Mouse (Mus musculus) forebrain, embryonic 11.5 days (tissue): ENCODE measurements around the gene Ank3. TPM values are rescaled to one million over a fixed set of nuclear protein-coding genes. Genes with fewer than 3 reads are reported as not detected.

Experiments used
- ATAC-seq: fragments of 200-750 bp; cut with Nextera tagmentation; replicated peaks from 2 replicates; pipeline ENCODE4 v1.8.0; 2017; ENCODE audit warnings: moderate TSS enrichment; ENCODE audit not compliant: low FRiP score
- DNase-seq: peaks from one replicate; pipeline ENCODE4 v3.0.0-alpha.2; 2017; ENCODE audit warnings: low spot score
- H3K27ac ChIP-seq: fragments of 300-500 bp; sonication (generic); 2 replicates; pipeline ENCODE4 v1.5.1; 2014; ENCODE audit warnings: low read depth, low read length
- H3K27me3 ChIP-seq: fragments of 300-500 bp; sonication (generic); 2 replicates; pipeline ENCODE4 v1.6.1; 2014; ENCODE audit warnings: mild to moderate bottlenecking, low read length, mixed read lengths; ENCODE audit not compliant: control insufficient read depth, insufficient read depth
- H3K36me3 ChIP-seq: fragments of 300-500 bp; sonication (generic); 2 replicates; pipeline ENCODE4 v1.6.1; 2014; ENCODE audit warnings: mild to moderate bottlenecking, low read length, moderate library complexity, mixed read lengths; ENCODE audit not compliant: control insufficient read depth, insufficient read depth
- H3K4me1 ChIP-seq: fragments of 300-500 bp; sonication (generic); replicated peaks from 2 replicates; pipeline ENCODE4 v1.6.1; 2014; ENCODE audit warnings: low read length, mixed read lengths; ENCODE audit not compliant: control insufficient read depth, insufficient read depth
- H3K4me2 ChIP-seq: fragments of 300-500 bp; sonication (generic); 2 replicates; pipeline ENCODE4 v1.6.1; 2014; ENCODE audit warnings: low read depth, mild to moderate bottlenecking, low read length, moderate library complexity, mixed read lengths; ENCODE audit not compliant: severe bottlenecking
- H3K4me3 ChIP-seq: fragments of 300-500 bp; sonication (generic); 2 replicates; pipeline ENCODE4 v1.5.1; 2014; ENCODE audit warnings: low read depth, low read length
- H3K9ac ChIP-seq: fragments of 300-500 bp; sonication (generic); 2 replicates; pipeline ENCODE4 v1.6.1; 2014; ENCODE audit warnings: low read length
- H3K9me3 ChIP-seq: fragments of 300-500 bp; sonication (generic); 2 replicates; pipeline ENCODE4 v1.6.1; 2016; ENCODE audit warnings: low read length, mixed read lengths; ENCODE audit not compliant: control insufficient read depth
- WGBS: fragments of 180-500 bp; shearing (Covaris S2); extraction: QIAGEN DNeasy Blood & Tissue Kit; methylation state at CpG from one replicate; pipeline ENCODE4 v1.1.7; 2014; 5-methylcytosine and 5-hydroxymethylcytosine counted together
- polyA plus RNA-seq: library from polyadenylated mRNA; unstranded; fragments of >200 nt; fragmentation: Nextera tagmentation; extraction: Ambion mirVana; gene quantifications from 2 replicates; pipeline ENCODE4 v1.2.1, GENCODE M21; 2014

Ank3 gene
- polyA plus RNA-seq, 1 experiment from 2014 or later, result 44.5 TPM

- ATAC-seq (no peak), DNase-seq (peak; percentile 34)
- H3K27ac ChIP-seq, result no peak overlapping the region
- H3K9ac ChIP-seq, result no peak overlapping the region
- no peak overlapping the region for H3K4me3 ChIP-seq
- no peaks in the 10 kb centered on the region for H3K27me3 ChIP-seq
- H3K9me3 ChIP-seq, result no peaks in the 10 kb centered on the region
- no peaks in the 10 kb centered on the region for H3K36me3 ChIP-seq
- no peaks in the 10 kb centered on the region for H3K4me1 ChIP-seq
- 68% methylated on average over 8 of the region's 8 CpGs for WGBS
- no peak overlapping the region for H3K4me2 ChIP-seq
Measured at GRCm38 (mm10) chr10:69862829-69863228, 464.3 kb downstream of the Ank3 start.

GRCm38 (mm10) chr10:69870348-69870747 is 471.8 kb downstream of the Ank3 start:
- Histone ChIP-seq H3K4me3 (no peak overlapping the region), H3K4me2 (no peak overlapping the region), H3K9ac (no peak overlapping the region), H3K9me3 (no peaks in the 10 kb centered on the region), H3K4me1 (no peaks in the 10 kb centered on the region), H3K27me3 (no peaks in the 10 kb centered on the region), H3K36me3 (no peaks in the 10 kb centered on the region), H3K27ac (no peak overlapping the region)
- DNase-seq (peak; percentile 87), ATAC-seq (0 out of 2 replicates have a peak, but pooled peaks have one; percentile 46)
- 17% methylated on average over 5 of the region's 5 CpGs for WGBS

GRCm38 (mm10) chr10:69870947-69871346 is 472.4 kb downstream of the Ank3 start:
- H3K27me3 ChIP-seq, result no peaks in the 10 kb centered on the region
- H3K4me2 ChIP-seq, result no peak overlapping the region
- H3K4me3 ChIP-seq, result no peak overlapping the region
- H3K4me1 ChIP-seq, result no peaks in the 10 kb centered on the region
- no peak overlapping the region for H3K9ac ChIP-seq
- no peaks in the 10 kb centered on the region for H3K9me3 ChIP-seq
- ATAC-seq, result no peak
- 88% methylated on average over 14 of the region's 14 CpGs for WGBS
- no peak overlapping the region for H3K27ac ChIP-seq
- DNase-seq, result peak; percentile 33
- H3K36me3 ChIP-seq, result no peaks in the 10 kb centered on the region

GRCm38 (mm10) chr10:69872182-69872741 is 473.7 kb downstream of the Ank3 start:
- DNase-seq (peak; percentile 41), ATAC-seq (no peak)
- Histone ChIP-seq H3K36me3 (no peaks in the 10 kb centered on the region), H3K27ac (no peak overlapping the region), H3K4me3 (no peak overlapping the region), H3K27me3 (no peaks in the 10 kb centered on the region), H3K9ac (no peak overlapping the region), H3K4me2 (no peak overlapping the region), H3K4me1 (no peaks in the 10 kb centered on the region), H3K9me3 (no peaks in the 10 kb centered on the region)
- 61% methylated on average over 10 of the region's 10 CpGs for WGBS

- H3K27ac ChIP-seq, result no peak overlapping the region
- 84% methylated on average over 5 of the region's 5 CpGs for WGBS
- H3K27me3 ChIP-seq, result no peaks in the 10 kb centered on the region
Measured at GRCm38 (mm10) chr10:69872892-69873291, 474.3 kb downstream of the Ank3 start.

GRCm38 (mm10) chr10:69874806-69875205 is 476.2 kb downstream of the Ank3 start:
- H3K4me3 ChIP-seq, result no peak overlapping the region
- H3K36me3 ChIP-seq, result no peaks in the 10 kb centered on the region
- H3K27ac ChIP-seq, result no peak overlapping the region
- ATAC-seq, result no peak
- 85% methylated on average over 14 of the region's 14 CpGs for WGBS
- H3K27me3 ChIP-seq, result no peaks in the 10 kb centered on the region
- H3K4me1 ChIP-seq, result no peaks in the 10 kb centered on the region
- H3K4me2 ChIP-seq, result no peak overlapping the region
- H3K9me3 ChIP-seq, result no peaks in the 10 kb centered on the region
- DNase-seq, result peak; percentile 36
- H3K9ac ChIP-seq, result no peak overlapping the region

More at GRCm38 (mm10) chr10:69872892-69873291, 474.3 kb downstream of the Ank3 start:
- DNase-seq, result peak; percentile 39
- no peak overlapping the region for H3K4me2 ChIP-seq
- H3K36me3 ChIP-seq, result no peaks in the 10 kb centered on the region
- H3K9me3 ChIP-seq, result no peaks in the 10 kb centered on the region
- no peak for ATAC-seq
- H3K4me1 ChIP-seq, result no peaks in the 10 kb centered on the region
- H3K4me3 ChIP-seq, result no peak overlapping the region
- H3K9ac ChIP-seq, result no peak overlapping the region

- ATAC-seq, result no peak
- Histone ChIP-seq H3K4me3 (no peak overlapping the region), H3K4me1 (no peaks in the 10 kb centered on the region), H3K9me3 (no peaks in the 10 kb centered on the region), H3K9ac (no peak overlapping the region), H3K27ac (no peak overlapping the region), H3K36me3 (no peaks in the 10 kb centered on the region), H3K27me3 (no peaks in the 10 kb centered on the region), H3K4me2 (no peak overlapping the region)
- no peak for DNase-seq
- WGBS, result 94% methylated on average over 4 of the region's 4 CpGs
Measured at GRCm38 (mm10) chr10:69883935-69884680, 485.5 kb downstream of the Ank3 start.

- H3K27me3 ChIP-seq, result no peaks in the 10 kb centered on the region
- H3K4me3 ChIP-seq, result no peak overlapping the region
- H3K9ac ChIP-seq, result no peak overlapping the region
- no peak overlapping the region for H3K4me2 ChIP-seq
- no peak overlapping the region for H3K27ac ChIP-seq
- H3K36me3 ChIP-seq, result no peaks in the 10 kb centered on the region
- H3K4me1 ChIP-seq, result no peaks in the 10 kb centered on the region
- DNase-seq, result no peak
- WGBS, result 33% methylated on average over 4 of the region's 4 CpGs
- peak; percentile 53; the same call in 1 of the 2 replicates for ATAC-seq
- H3K9me3 ChIP-seq, result no peaks in the 10 kb centered on the region
Measured at GRCm38 (mm10) chr10:69888399-69888798, 489.8 kb downstream of the Ank3 start.

GRCm38 (mm10) chr10:69889779-69890178 is 491.2 kb downstream of the Ank3 start:
- H3K27ac ChIP-seq, result no peak overlapping the region
- ATAC-seq (no peak), DNase-seq (peak; percentile 62)
- H3K9me3 ChIP-seq, result no peaks in the 10 kb centered on the region
- H3K36me3 ChIP-seq, result no peaks in the 10 kb centered on the region
- no peak overlapping the region for H3K9ac ChIP-seq
- H3K4me1 ChIP-seq, result no peaks in the 10 kb centered on the region
- no peak overlapping the region for H3K4me2 ChIP-seq
- H3K27me3 ChIP-seq, result no peaks in the 10 kb centered on the region
- WGBS, result 21% methylated on average over 6 of the region's 6 CpGs
- no peak overlapping the region for H3K4me3 ChIP-seq
